Mouse (Mus musculus) intestine, embryonic 16.5 days (tissue): ENCODE data around the gene Trappc3. TPM values are rescaled to one million over a fixed set of nuclear protein-coding genes. Genes with fewer than 3 reads are reported as not detected.

ENCODE experiments used
- ATAC-seq: fragments of 200-750 bp; cut with Nextera tagmentation; 2 replicates; pipeline ENCODE4 v1.8.0; 2017; ENCODE audit warnings: moderate TSS enrichment, moderate library complexity
- H3K27ac ChIP-seq: fragments of 300-500 bp; sonication (generic); 2 replicates; pipeline ENCODE4 v1.5.1; 2014; ENCODE audit warnings: mild to moderate bottlenecking, low read length
- H3K27me3 ChIP-seq: fragments of 300-500 bp; sonication (generic); replicated peaks from 2 replicates; pipeline ENCODE4 v1.6.1; 2014; ENCODE audit warnings: low read length, control low read depth, mixed read lengths; ENCODE audit not compliant: control insufficient read depth, insufficient read depth
- H3K36me3 ChIP-seq: fragments of 300-500 bp; sonication (generic); 2 replicates; pipeline ENCODE4 v1.6.1; 2014; ENCODE audit warnings: low read length, control low read depth; ENCODE audit not compliant: control insufficient read depth, insufficient read depth
- H3K4me1 ChIP-seq: fragments of 300-500 bp; sonication (generic); 2 replicates; pipeline ENCODE4 v1.6.1; 2014; ENCODE audit warnings: low read length, control low read depth, mixed read lengths; ENCODE audit not compliant: control insufficient read depth, insufficient read depth
- H3K4me2 ChIP-seq: fragments of 300-500 bp; sonication (generic); 2 replicates; pipeline ENCODE4 v1.6.1; 2014; ENCODE audit warnings: low read depth, low read length, control low read depth
- H3K4me3 ChIP-seq: fragments of 300-500 bp; sonication (generic); 2 replicates; pipeline ENCODE4 v1.5.1; 2014; ENCODE audit warnings: mild to moderate bottlenecking, low read length
- H3K9ac ChIP-seq: fragments of 300-500 bp; sonication (generic); 2 replicates; pipeline ENCODE4 v1.6.1; 2014; ENCODE audit warnings: low read depth, low read length
- H3K9me3 ChIP-seq: fragments of 300-500 bp; sonication (generic); 2 replicates; pipeline ENCODE4 v1.6.1; 2016; ENCODE audit warnings: low read length, control low read depth; ENCODE audit not compliant: control insufficient read depth
- WGBS: fragments of 180-500 bp; shearing (Covaris S2); extraction: QIAGEN DNeasy Blood & Tissue Kit; methylation state at CpG from one replicate; pipeline ENCODE4 v1.1.7; 2014; 5-methylcytosine and 5-hydroxymethylcytosine counted together
- polyA plus RNA-seq: library from polyadenylated mRNA; unstranded; fragments of >200 nt; fragmentation: Nextera tagmentation; extraction: Ambion mirVana; gene quantifications from 2 replicates; pipeline ENCODE4 v1.2.1, GENCODE M21; 2015

Trappc3 gene
- polyA plus RNA-seq, 1 experiment from 2014 or later = 107 TPM

DNA sequence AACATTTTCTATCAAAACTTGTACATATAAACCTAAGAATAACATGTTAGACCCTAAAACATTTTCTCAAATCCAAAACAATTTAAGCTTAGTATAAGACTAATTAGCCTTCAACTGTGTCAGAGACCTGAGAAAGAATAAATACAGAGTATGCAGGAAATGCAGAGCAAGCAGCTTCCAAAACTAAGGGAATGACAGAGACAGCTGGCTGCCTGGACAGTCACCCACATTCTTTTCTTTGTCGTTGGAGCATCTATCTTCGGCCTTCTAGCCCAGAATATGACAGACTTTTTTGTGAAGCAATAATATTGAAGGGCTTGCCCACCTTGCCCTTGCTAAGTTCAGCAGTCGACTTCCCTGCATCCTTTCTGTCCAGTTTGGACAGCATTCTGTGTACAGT lies 7.2 kb downstream of the Trappc3 start:
- no peak overlapping the region for H3K27ac ChIP-seq
- peaks cover 9% of the 10 kb centered on the region; the same call in 1 of the 2 replicates for H3K36me3 ChIP-seq
- H3K9me3 ChIP-seq = no peaks in the 10 kb centered on the region
- no peaks in the 10 kb centered on the region for H3K27me3 ChIP-seq
- H3K4me1 ChIP-seq = no peaks in the 10 kb centered on the region
- H3K4me2 ChIP-seq = no peak overlapping the region
- H3K4me3 ChIP-seq = no peak overlapping the region
- no peak overlapping the region for H3K9ac ChIP-seq
- no peak for ATAC-seq
- WGBS = 64% methylated on average over 3 of the region's 3 CpGs

DNA sequence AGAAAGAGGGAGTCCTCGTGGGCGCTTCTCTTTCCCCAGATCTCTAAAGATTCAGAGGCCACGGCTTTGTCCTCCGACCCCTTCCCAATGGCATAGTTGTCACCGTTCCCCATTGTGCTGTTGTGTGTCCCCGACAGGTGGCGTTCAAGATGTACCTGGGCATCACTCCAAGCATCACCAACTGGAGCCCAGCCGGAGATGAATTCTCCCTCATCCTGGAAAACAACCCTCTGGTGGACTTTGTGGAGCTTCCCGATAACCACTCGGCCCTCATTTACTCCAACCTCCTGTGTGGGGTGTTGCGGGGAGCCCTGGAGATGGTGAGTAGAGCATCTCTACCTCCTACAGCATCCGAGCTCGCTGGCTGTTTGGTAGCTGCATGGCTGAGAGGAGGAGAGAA lies 11.6 kb downstream of the Trappc3 start:
- Histone ChIP-seq H3K4me3 (no peak overlapping the region), H3K4me1 (no peaks in the 10 kb centered on the region), H3K9ac (no peak overlapping the region), H3K4me2 (no peak overlapping the region), H3K36me3 (peaks cover 9% of the 10 kb centered on the region; the same call in 1 of the 2 replicates), H3K27me3 (no peaks in the 10 kb centered on the region), H3K9me3 (no peaks in the 10 kb centered on the region), H3K27ac (no peak overlapping the region)
- no peak for ATAC-seq
- WGBS = 79% methylated on average over 13 of the region's 13 CpGs

DNA sequence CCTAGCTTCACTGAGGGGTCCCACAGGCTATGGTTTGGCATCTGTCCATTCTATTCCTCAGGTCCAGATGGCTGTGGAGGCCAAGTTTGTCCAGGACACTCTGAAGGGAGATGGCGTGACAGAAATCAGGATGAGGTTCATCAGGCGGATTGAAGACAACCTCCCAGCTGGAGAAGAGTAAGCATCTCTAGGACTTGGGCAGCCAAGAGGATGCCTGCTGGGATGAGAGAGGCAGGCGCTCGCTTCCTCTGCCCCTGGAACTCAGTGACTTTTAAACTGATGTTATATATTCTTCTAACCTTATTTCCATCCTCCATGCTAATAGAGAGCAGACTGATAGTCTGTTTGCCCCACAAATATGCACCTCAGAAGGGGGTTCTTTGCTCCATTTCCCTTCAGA lies 13.0 kb downstream of the Trappc3 start:
- no peak overlapping the region for H3K9ac ChIP-seq
- H3K4me3 ChIP-seq = no peak overlapping the region
- no peaks in the 10 kb centered on the region for H3K9me3 ChIP-seq
- H3K27me3 ChIP-seq = no peaks in the 10 kb centered on the region
- no peak overlapping the region for H3K4me2 ChIP-seq
- ATAC-seq = no peak
- H3K36me3 ChIP-seq = peaks cover 9% of the 10 kb centered on the region; the same call in 1 of the 2 replicates
- no peak overlapping the region for H3K27ac ChIP-seq
- WGBS = 87% methylated on average over 4 of the region's 4 CpGs
- H3K4me1 ChIP-seq = no peaks in the 10 kb centered on the region

DNA sequence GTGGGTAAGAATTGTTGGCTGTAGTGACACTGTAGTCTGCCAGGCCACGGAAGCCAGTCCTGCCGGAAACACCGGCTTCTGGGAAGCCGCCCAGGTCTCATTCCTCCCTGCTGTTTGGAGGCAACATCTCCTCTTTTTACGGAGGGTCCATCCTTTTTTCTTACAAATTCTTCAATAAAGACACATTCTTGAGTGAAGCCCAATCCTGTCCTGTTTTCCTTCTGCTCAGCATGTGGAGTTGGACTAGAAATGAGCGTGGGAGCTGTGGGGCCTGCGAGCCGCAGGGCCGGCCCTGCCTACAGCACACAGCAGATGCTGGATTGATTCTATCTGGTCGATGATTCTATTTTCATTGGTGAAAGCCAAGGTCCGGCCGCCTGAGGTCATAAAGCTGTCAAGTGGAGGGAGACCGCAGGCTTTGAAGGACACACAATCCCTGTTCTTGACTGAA lies 13.6 kb downstream of the Trappc3 start:
- H3K4me1 ChIP-seq = no peaks in the 10 kb centered on the region
- 0 out of 2 replicates have a peak, but pooled peaks have one; percentile 37 for ATAC-seq
- H3K27ac ChIP-seq = no peak overlapping the region
- H3K9ac ChIP-seq = no peak overlapping the region
- H3K4me3 ChIP-seq = no peak overlapping the region
- WGBS = 73% methylated on average over 13 of the region's 13 CpGs
- no peak overlapping the region for H3K4me2 ChIP-seq
- H3K36me3 ChIP-seq = peaks cover 9% of the 10 kb centered on the region; the same call in 1 of the 2 replicates
- peaks cover 3% of the 10 kb centered on the region; the same call in 1 of the 2 replicates for H3K27me3 ChIP-seq
- no peaks in the 10 kb centered on the region for H3K9me3 ChIP-seq

DNA sequence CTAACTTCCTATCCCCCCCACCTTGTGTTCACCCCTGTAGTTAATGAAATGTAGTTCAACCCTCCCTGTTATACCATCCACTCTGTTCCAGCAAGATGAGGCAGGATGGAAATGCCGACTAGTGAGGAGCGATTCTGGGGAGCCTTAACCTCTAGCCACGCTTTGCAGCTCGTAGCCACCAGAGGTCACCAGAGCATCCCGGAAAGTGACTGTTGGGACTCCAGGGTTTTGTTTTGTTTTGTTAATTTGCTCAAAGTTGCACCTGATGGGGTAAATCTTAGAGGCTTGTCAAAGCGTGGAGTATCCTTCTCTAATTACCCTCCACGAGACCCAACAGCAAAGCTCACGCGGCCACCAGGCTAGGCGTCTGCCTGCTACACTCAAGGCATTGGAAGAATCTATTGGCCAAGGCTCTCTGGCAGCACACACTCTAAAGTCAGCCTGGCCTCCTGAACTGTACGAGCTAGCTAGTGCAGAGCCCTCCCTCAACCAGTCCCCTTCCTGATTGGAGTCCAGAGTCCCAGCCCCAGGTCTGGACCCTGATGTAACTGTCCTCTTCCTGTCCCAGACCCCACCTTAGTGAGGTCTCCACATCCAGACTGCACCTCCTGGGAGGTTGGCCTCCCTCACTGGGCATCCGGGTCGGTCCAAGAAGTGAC lies 15.9 kb downstream of the Trappc3 start:
- ATAC-seq = peak; percentile 53; the same call in 1 of the 2 replicates
- Histone ChIP-seq H3K9ac (no peak overlapping the region), H3K4me3 (no peak overlapping the region), H3K4me2 (peak overlapping the region; percentile 4; the same call in 1 of the 2 replicates), H3K27me3 (peaks cover 3% of the 10 kb centered on the region; the same call in 1 of the 2 replicates), H3K9me3 (no peaks in the 10 kb centered on the region), H3K36me3 (peaks cover 9% of the 10 kb centered on the region; the same call in 1 of the 2 replicates), H3K4me1 (no peaks in the 10 kb centered on the region), H3K27ac (no peak overlapping the region)
- WGBS = 11% methylated on average over 13 of the region's 13 CpGs

DNA sequence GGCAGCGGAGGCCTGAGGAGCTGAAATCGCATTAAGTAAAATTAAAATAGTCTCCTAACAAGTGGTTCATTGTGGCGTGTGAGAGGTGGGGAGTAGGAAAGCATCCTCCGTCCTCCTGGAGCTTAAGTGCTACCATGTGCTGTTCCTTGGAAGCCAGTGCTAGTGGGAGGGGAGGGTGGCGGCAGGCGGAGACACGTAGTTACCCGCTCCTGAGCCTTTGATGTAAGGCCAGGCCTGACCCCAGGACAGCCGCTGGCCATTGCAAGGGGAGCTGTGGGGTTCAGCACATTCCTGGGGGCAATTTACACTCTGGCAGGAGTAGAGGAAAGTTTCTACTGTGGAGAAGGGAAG lies 16.4 kb downstream of the Trappc3 start:
- Histone ChIP-seq H3K27ac (no peak overlapping the region), H3K9ac (no peak overlapping the region), H3K4me1 (no peaks in the 10 kb centered on the region), H3K4me2 (no peak overlapping the region), H3K9me3 (no peaks in the 10 kb centered on the region), H3K4me3 (no peak overlapping the region), H3K36me3 (peaks cover 6% of the 10 kb centered on the region; the same call in 1 of the 2 replicates), H3K27me3 (peaks cover 3% of the 10 kb centered on the region; the same call in 1 of the 2 replicates)
- no peak for ATAC-seq
- WGBS = 40% methylated on average over 9 of the region's 9 CpGs

DNA sequence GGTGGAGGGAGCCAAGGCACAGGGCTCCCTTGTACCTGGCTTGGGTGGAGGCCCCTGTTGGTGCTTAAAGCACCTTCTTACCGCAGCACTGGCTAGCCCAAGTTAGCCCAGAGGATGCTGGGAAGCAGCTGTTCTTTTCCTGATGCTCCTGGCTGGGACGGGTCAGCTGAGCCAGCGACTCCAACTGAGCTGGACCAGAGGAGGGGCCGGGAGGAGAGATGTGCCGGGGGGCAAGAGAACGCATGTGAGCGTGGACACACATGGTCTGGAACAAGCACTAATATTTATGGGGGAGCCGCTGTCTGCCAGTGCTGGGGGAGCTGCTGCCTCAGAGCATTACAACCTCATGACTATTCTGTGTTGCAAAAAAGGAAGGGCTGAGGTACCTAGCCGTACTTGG lies 16.8 kb downstream of the Trappc3 start:
- peaks cover 3% of the 10 kb centered on the region; the same call in 1 of the 2 replicates for H3K27me3 ChIP-seq
- 65% methylated on average over 9 of the region's 9 CpGs for WGBS
- no peak overlapping the region for H3K4me3 ChIP-seq
- H3K9ac ChIP-seq = no peak overlapping the region
- H3K9me3 ChIP-seq = no peaks in the 10 kb centered on the region
- no peaks in the 10 kb centered on the region for H3K4me1 ChIP-seq
- no peak for ATAC-seq
- H3K4me2 ChIP-seq = no peak overlapping the region
- H3K27ac ChIP-seq = no peak overlapping the region
- H3K36me3 ChIP-seq = peaks cover 2% of the 10 kb centered on the region; the same call in 1 of the 2 replicates

DNA sequence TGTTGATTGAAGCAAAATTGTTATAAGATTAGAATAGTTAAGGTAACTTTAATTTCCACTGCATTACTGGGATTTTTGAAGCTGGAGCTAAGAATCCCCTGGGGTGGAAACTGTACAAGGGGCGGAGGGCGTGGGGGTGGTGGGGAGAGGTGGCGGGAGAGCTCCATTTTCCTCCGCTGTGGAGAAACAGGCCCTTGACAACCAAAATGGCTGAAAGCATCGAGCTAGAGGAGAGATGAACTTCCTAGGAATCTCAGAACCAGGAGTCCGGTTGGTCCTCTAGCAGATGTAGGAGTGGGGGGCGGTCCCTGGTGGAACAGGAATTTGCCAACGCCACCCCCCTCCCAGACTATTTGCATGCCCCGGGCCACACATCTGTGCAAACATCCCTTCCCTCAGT lies 19.6 kb downstream of the Trappc3 start:
- H3K9me3 ChIP-seq = no peaks in the 10 kb centered on the region
- peaks cover 6% of the 10 kb centered on the region; the same call in 1 of the 2 replicates for H3K4me1 ChIP-seq
- H3K36me3 ChIP-seq = no peaks in the 10 kb centered on the region
- no peak for ATAC-seq
- peaks cover 14% of the 10 kb centered on the region for H3K27me3 ChIP-seq
- 68% methylated on average over 9 of the region's 9 CpGs for WGBS
- no peak overlapping the region for H3K4me3 ChIP-seq
- H3K4me2 ChIP-seq = no peak overlapping the region
- H3K9ac ChIP-seq = no peak overlapping the region
- no peak overlapping the region for H3K27ac ChIP-seq

DNA sequence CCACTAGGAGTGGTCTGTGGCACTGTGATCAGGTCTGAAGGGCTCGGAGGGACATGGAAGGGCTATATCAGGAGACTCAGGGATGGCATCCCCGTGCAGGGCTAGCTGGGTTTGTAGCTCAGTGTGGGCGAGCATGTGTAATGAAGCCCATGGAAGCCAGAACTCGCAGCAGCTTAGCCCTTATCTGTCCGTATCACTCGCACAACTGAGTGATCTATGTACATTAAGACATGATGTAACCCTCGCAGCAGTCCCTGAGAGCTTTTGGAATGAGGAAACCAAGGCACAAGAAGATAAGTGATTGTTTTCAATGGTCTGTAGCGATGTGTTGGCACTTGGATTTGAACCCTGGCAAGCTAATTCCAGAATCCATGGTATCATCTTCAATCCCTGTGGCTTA lies 21.5 kb downstream of the Trappc3 start:
- Histone ChIP-seq H3K9ac (no peak overlapping the region), H3K4me1 (peaks cover 7% of the 10 kb centered on the region; the same call in 1 of the 2 replicates), H3K4me3 (no peak overlapping the region), H3K27me3 (peaks cover 32% of the 10 kb centered on the region), H3K9me3 (no peaks in the 10 kb centered on the region), H3K27ac (no peak overlapping the region), H3K4me2 (no peak overlapping the region), H3K36me3 (no peaks in the 10 kb centered on the region)
- no peak for ATAC-seq
- WGBS = 84% methylated on average over 8 of the region's 8 CpGs
